Mouse (Mus musculus): Measurements from ENCODE around the gene Ube2f.

DNA sequence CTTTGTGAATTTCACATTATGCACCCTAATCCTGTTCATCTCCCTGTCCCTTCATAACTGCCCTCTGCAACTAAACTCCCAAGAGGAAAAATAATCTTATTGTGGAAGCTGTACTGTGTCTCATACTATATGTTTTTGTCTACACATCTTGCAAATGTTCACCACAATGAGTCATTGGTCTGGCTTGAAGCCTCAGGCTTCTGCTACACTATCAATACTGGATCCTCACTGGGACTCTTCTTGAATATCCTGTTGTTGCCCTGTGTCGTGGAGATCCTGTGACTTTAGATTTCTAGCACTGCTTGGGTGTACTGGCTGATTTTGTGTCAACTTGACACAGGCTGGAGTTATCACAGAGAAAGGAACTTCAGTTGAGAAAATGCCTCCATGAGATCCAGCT, 10.3 kb upstream of the Ube2f start:
- TF ChIP-seq CTCF (IDR thresholded peaks at IDR 0.05; ENCODE audit: borderline replicate concordance, insufficient read depth, low read length), result no peak
- TF ChIP-seq POLR2A (IDR thresholded peaks at IDR 0.05; ENCODE audit: low read depth, low read length), result no peak
